Mouse (Mus musculus) midbrain, postnatal 0 days (tissue): ENCODE data around the gene Fam198b. TPM values are rescaled to one million over a fixed set of nuclear protein-coding genes. Genes with fewer than 3 reads are reported as not detected.
A peak's percentile ranks its signal among the peaks of the same experiment; 100 is the strongest.

ENCODE experiments used
- ATAC-seq: fragments of 200-750 bp; cut with Nextera tagmentation; 2 replicates; pipeline ENCODE4 v1.8.0; 2017; ENCODE audit warnings: moderate number of reproducible peaks, mild to moderate bottlenecking, moderate TSS enrichment, moderate library complexity; ENCODE audit not compliant: low FRiP score
- DNase-seq: peaks from one replicate; pipeline ENCODE4 v3.0.0-alpha.2; 2015; ENCODE audit warnings: low spot score
- H3K27ac ChIP-seq: fragments of 300-500 bp; sonication (generic); 2 replicates; pipeline ENCODE4 v1.5.1; 2014; ENCODE audit warnings: low read depth, mild to moderate bottlenecking, low read length, mixed read lengths
- H3K27me3 ChIP-seq: fragments of 300-500 bp; sonication (generic); 2 replicates; pipeline ENCODE4 v1.6.1; 2014; ENCODE audit warnings: low read length, control low read depth, mixed read lengths; ENCODE audit not compliant: insufficient read depth
- H3K36me3 ChIP-seq: fragments of 300-500 bp; sonication (generic); 2 replicates; pipeline ENCODE4 v1.6.1; 2014; ENCODE audit warnings: low read length, control low read depth, mixed read lengths; ENCODE audit not compliant: insufficient read depth
- H3K4me1 ChIP-seq: fragments of 300-500 bp; sonication (generic); 2 replicates; pipeline ENCODE4 v1.6.1; 2014; ENCODE audit warnings: mild to moderate bottlenecking, control low read depth, antibody characterized with exemption, low read length, mixed read lengths; ENCODE audit not compliant: insufficient read depth
- H3K4me2 ChIP-seq: fragments of 300-500 bp; sonication (generic); 2 replicates; pipeline ENCODE4 v1.6.1; 2014; ENCODE audit warnings: low read depth, mild to moderate bottlenecking, low read length, mixed read lengths; ENCODE audit not compliant: poor library complexity, severe bottlenecking
- H3K4me3 ChIP-seq: fragments of 300-500 bp; sonication (generic); 2 replicates; pipeline ENCODE4 v1.5.1; 2014; ENCODE audit warnings: low read depth, mild to moderate bottlenecking, low read length, moderate library complexity
- H3K9ac ChIP-seq: fragments of 300-500 bp; sonication (generic); replicated peaks from 2 replicates; pipeline ENCODE4 v1.6.1; 2014; ENCODE audit warnings: mild to moderate bottlenecking, low read length, moderate library complexity, mixed read lengths; ENCODE audit not compliant: poor library complexity, severe bottlenecking
- H3K9me3 ChIP-seq: fragments of 300-500 bp; sonication (generic); 2 replicates; pipeline ENCODE4 v1.6.1; 2016; ENCODE audit warnings: low read length, control low read depth
- CTCF ChIP-seq: IDR thresholded peaks from 2 replicates; pipeline ENCODE4 v1.5.1; 2016; ENCODE audit warnings: antibody characterized with exemption, mild to moderate bottlenecking
- WGBS: fragments of 180-500 bp; shearing (Covaris S2); extraction: QIAGEN DNeasy Blood & Tissue Kit; methylation state at CpG from one replicate; pipeline ENCODE4 v1.1.7; 2014; 5-methylcytosine and 5-hydroxymethylcytosine counted together
- polyA plus RNA-seq: library from polyadenylated mRNA; unstranded; fragments of >200 nt; fragmentation: Nextera tagmentation; extraction: Ambion mirVana; gene quantifications from 2 replicates; pipeline ENCODE4 v1.2.1, GENCODE M21; 2015
- total RNA-seq: library from RNA; depleted of rRNA; stranded (reverse); fragments of >200 nt; gene quantifications from 2 replicates; pipeline ENCODE4 v1.2.3, GENCODE M21; 2014

The Fam198b gene
- total and polyA plus RNA-seq, 2 experiments from 2014 or later = 0.65 to 1.3 TPM

- H3K4me1 ChIP-seq = no peaks in the 10 kb centered on the region
- WGBS = 97% methylated on average over 5 of the region's 5 CpGs
- ATAC-seq = no peak
Observed at GRCm38 (mm10) chr3:79875471-79875870, 8.9 kb upstream of the Fam198b start.

DNA sequence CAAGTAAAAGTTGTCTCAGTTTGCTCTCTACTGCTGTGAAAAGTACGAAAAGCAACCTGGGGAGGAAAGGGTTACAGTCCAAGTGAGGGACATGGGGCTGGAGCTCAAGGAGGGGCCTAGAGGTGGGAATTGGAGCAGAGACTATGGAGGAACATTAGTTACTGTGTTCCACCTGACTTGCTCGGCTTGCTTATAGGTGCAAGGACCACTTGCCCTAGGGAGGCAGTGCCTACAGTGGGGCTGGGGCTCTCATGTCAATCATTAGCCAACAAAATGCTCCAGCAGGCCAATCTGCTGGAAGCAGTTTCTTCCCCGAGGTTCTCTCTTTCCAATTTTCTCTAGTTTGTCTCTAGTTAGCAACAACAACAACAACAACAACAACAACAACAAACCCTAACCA, 6.0 kb upstream of the Fam198b start:
- DNase-seq (no peak), ATAC-seq (no peak)
- Histone ChIP-seq H3K27me3 (no peaks in the 10 kb centered on the region), H3K4me3 (no peak overlapping the region), H3K9ac (no peak overlapping the region), H3K27ac (no peak overlapping the region), H3K36me3 (no peaks in the 10 kb centered on the region), H3K4me2 (no peak overlapping the region), H3K9me3 (no peaks in the 10 kb centered on the region), H3K4me1 (no peaks in the 10 kb centered on the region)
- TF ChIP-seq CTCF = no peak
- WGBS = 66% methylated on average over 3 of the region's 3 CpGs

More at GRCm38 (mm10) chr3:79875471-79875870, 8.9 kb upstream of the Fam198b start:
- Histone ChIP-seq H3K4me3 (no peak overlapping the region), H3K27me3 (no peaks in the 10 kb centered on the region), H3K4me2 (no peak overlapping the region), H3K9me3 (no peaks in the 10 kb centered on the region), H3K9ac (no peak overlapping the region), H3K27ac (no peak overlapping the region), H3K36me3 (no peaks in the 10 kb centered on the region)
- no peak for DNase-seq
- no peak for TF ChIP-seq CTCF

- Histone ChIP-seq H3K4me2 (0 out of 2 replicates have a peak overlapping the region, but pooled peaks have one; percentile 10), H3K9me3 (no peaks in the 10 kb centered on the region), H3K27ac (no peak overlapping the region), H3K27me3 (no peaks in the 10 kb centered on the region), H3K9ac (no peak overlapping the region), H3K36me3 (no peaks in the 10 kb centered on the region), H3K4me3 (no peak overlapping the region), H3K4me1 (no peaks in the 10 kb centered on the region)
- no peak for TF ChIP-seq CTCF
- no peak for DNase-seq
- 33% methylated on average over 9 of the region's 9 CpGs for WGBS
- peak; percentile 44; the same call in 1 of the 2 replicates for ATAC-seq
Observed at GRCm38 (mm10) chr3:79879246-79879645, 5.1 kb upstream of the Fam198b start.

GRCm38 (mm10) chr3:79881645-79882044, 2.7 kb upstream of the Fam198b start:
- Histone ChIP-seq H3K9me3 (no peaks in the 10 kb centered on the region), H3K27me3 (no peaks in the 10 kb centered on the region), H3K9ac (no peak overlapping the region), H3K4me2 (no peak overlapping the region), H3K36me3 (no peaks in the 10 kb centered on the region), H3K27ac (no peak overlapping the region), H3K4me1 (no peaks in the 10 kb centered on the region), H3K4me3 (no peak overlapping the region)
- 68% methylated on average over 2 of the region's 2 CpGs for WGBS
- no peak for TF ChIP-seq CTCF
- ATAC-seq (no peak), DNase-seq (no peak)

GRCm38 (mm10) chr3:79883092-79883491, 1.2 kb upstream of the Fam198b start:
- Histone ChIP-seq H3K4me2 (no peak overlapping the region), H3K9ac (no peak overlapping the region), H3K4me3 (no peak overlapping the region), H3K36me3 (no peaks in the 10 kb centered on the region), H3K4me1 (no peaks in the 10 kb centered on the region; the same call in 1 of the 2 replicates), H3K27me3 (no peaks in the 10 kb centered on the region), H3K27ac (no peak overlapping the region), H3K9me3 (no peaks in the 10 kb centered on the region)
- peak; percentile 72 for TF ChIP-seq CTCF
- DNase-seq = peak; percentile 46
- WGBS = 52% methylated on average over 7 of the region's 7 CpGs
- no peak for ATAC-seq

DNA sequence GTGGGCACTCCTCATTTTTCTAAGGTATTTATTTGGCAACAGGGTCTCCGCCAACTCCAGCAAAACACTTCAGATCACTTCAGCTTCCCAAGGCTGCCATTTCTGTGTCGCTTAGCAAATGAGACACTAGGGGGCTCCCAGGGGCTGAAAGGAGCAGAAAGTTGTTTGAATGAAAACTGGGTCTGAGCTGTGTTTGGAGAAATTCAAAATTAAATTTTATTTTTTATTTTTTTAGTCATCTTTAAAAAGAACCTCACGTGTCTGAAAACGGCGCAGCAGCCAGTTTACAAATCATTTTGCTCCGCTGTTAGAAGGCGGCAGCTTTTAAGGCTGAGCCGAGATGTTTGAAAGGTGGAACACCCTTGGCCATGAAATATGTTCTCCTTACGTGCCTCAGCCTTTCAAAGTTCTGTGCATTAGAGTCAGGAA, 442 bp downstream of the Fam198b start:
- Histone ChIP-seq H3K9me3 (no peaks in the 10 kb centered on the region), H3K9ac (no peak overlapping the region), H3K4me1 (no peaks in the 10 kb centered on the region; the same call in 1 of the 2 replicates), H3K4me2 (peak overlapping the region; percentile 22; the same call in 1 of the 2 replicates), H3K36me3 (no peaks in the 10 kb centered on the region), H3K27ac (no peak overlapping the region), H3K4me3 (no peak overlapping the region), H3K27me3 (no peaks in the 10 kb centered on the region)
- no peak for ATAC-seq
- DNase-seq = peak; percentile 62
- peak; percentile 82 for TF ChIP-seq CTCF
- WGBS = 51% methylated on average over 9 of the region's 9 CpGs
